Mouse (Mus musculus): Measurements from ENCODE around the gene Fbxl17. TPM values are rescaled to one million over a fixed set of nuclear protein-coding genes. Genes with fewer than 3 reads are reported as not detected.

Gene Fbxl17
- polyA plus RNA-seq, 1 experiment from 2014 or later, result 5.2 TPM

GRCm38 (mm10) chr17:63017605-63018167 lies 482.1 kb downstream of the Fbxl17 start:
- Histone ChIP-seq H3K4me2 (replicated peaks; ENCODE audit: low read depth, low read length) (no peak overlapping the region), H3K36me3 (ENCODE audit: insufficient read depth, low read length) (no peaks in the 10 kb centered on the region), H3K4me3 (ENCODE audit: low read length) (no peak overlapping the region), H3K4me1 (ENCODE audit: insufficient read depth, low read length) (no peaks in the 10 kb centered on the region), H3K9ac (replicated peaks; ENCODE audit: low read length) (no peak overlapping the region), H3K27me3 (ENCODE audit: insufficient read depth, low read length) (no peaks in the 10 kb centered on the region), H3K27ac (ENCODE audit: low read length) (no peak overlapping the region), H3K9me3 (ENCODE audit: low read length) (no peaks in the 10 kb centered on the region; the same call in 1 of the 2 replicates)
- 92% methylated on average over 3 of the region's 3 CpGs for WGBS
- no peak for ATAC-seq (ENCODE audit: low FRiP score, low TSS enrichment)

- no peak overlapping the region for H3K4me3 ChIP-seq (ENCODE audit: low read length)
- 0 out of 2 replicates have a peak overlapping the region, but pooled peaks have one; percentile 14 for H3K4me2 ChIP-seq (replicated peaks; ENCODE audit: low read depth, low read length)
- 24% methylated on average over 3 of the region's 3 CpGs for WGBS
- H3K27me3 ChIP-seq (ENCODE audit: insufficient read depth, low read length), result no peaks in the 10 kb centered on the region
- H3K4me1 ChIP-seq (ENCODE audit: insufficient read depth, low read length), result peaks cover 9% of the 10 kb centered on the region
- no peaks in the 10 kb centered on the region; the same call in 1 of the 2 replicates for H3K9me3 ChIP-seq (ENCODE audit: low read length)
- no peak overlapping the region for H3K27ac ChIP-seq (ENCODE audit: low read length)
- ATAC-seq (ENCODE audit: low FRiP score, low TSS enrichment), result peak; percentile 47
- H3K36me3 ChIP-seq (ENCODE audit: insufficient read depth, low read length), result no peaks in the 10 kb centered on the region
- H3K9ac ChIP-seq (replicated peaks; ENCODE audit: low read length), result no peak overlapping the region
These were observed 487.3 kb downstream of the Fbxl17 start for GRCm38 (mm10) chr17:63012571-63012923.

GRCm38 (mm10) chr17:63011893-63012570 lies 487.8 kb downstream of the Fbxl17 start:
- Histone ChIP-seq H3K4me2 (replicated peaks; ENCODE audit: low read depth, low read length) (0 out of 2 replicates have a peak overlapping the region, but pooled peaks have one; percentile 14), H3K9ac (replicated peaks; ENCODE audit: low read length) (no peak overlapping the region), H3K36me3 (ENCODE audit: insufficient read depth, low read length) (no peaks in the 10 kb centered on the region), H3K27ac (ENCODE audit: low read length) (no peak overlapping the region), H3K9me3 (ENCODE audit: low read length) (no peaks in the 10 kb centered on the region; the same call in 1 of the 2 replicates), H3K27me3 (ENCODE audit: insufficient read depth, low read length) (no peaks in the 10 kb centered on the region), H3K4me3 (ENCODE audit: low read length) (no peak overlapping the region), H3K4me1 (ENCODE audit: insufficient read depth, low read length) (peaks cover 12% of the 10 kb centered on the region)
- 54% methylated on average over 13 of the region's 13 CpGs for WGBS
- ATAC-seq (ENCODE audit: low FRiP score, low TSS enrichment), result peak; percentile 91

DNA sequence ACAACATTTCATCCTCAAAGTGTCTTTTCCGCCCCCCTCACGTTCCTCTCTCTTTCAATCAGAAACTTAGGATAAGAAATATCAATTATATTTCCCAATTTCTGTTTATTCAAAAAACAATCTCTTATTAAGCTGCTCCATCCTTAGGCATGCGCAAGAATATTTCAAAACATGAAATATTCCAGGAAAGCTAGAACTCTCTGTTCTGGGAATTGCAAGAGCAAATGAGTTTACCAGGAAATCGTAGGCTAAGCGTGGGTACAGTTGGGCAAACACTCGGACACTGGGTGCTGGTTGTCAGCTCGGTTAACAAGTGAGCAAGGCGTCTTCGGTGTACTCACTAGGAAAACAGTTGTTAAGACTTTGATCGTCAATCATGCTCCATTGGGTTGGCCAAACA lies 489.0 kb downstream of the Fbxl17 start:
- Histone ChIP-seq H3K4me3 (ENCODE audit: low read length) (no peak overlapping the region), H3K36me3 (ENCODE audit: insufficient read depth, low read length) (no peaks in the 10 kb centered on the region), H3K4me2 (replicated peaks; ENCODE audit: low read depth, low read length) (no peak overlapping the region), H3K27ac (ENCODE audit: low read length) (no peak overlapping the region), H3K27me3 (ENCODE audit: insufficient read depth, low read length) (no peaks in the 10 kb centered on the region), H3K4me1 (ENCODE audit: insufficient read depth, low read length) (peaks cover 12% of the 10 kb centered on the region), H3K9ac (replicated peaks; ENCODE audit: low read length) (no peak overlapping the region), H3K9me3 (ENCODE audit: low read length) (no peaks in the 10 kb centered on the region)
- 83% methylated on average over 10 of the region's 10 CpGs for WGBS
- ATAC-seq (ENCODE audit: low FRiP score, low TSS enrichment), result no peak

DNA sequence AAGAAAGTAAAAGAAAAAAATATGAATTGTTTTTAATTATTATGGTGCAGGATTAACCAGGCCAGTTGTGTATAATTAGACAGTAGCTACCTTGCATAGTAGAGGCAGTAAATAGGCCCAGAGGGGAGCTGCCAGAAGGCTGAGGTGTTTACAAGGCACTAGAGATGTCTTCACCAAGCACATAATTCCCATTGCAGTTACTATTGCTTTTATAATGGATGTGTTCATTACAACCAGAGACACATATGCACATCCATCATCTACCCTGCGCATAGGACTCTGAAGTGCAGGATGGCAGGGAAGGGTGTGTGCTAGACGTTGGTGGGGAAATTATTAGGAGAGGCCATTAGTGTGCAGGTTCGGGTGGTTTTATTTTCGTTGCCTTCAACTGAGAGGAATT lies 491.0 kb downstream of the Fbxl17 start:
- Histone ChIP-seq H3K27ac (ENCODE audit: low read length) (no peak overlapping the region), H3K4me3 (ENCODE audit: low read length) (no peak overlapping the region), H3K9me3 (ENCODE audit: low read length) (no peaks in the 10 kb centered on the region), H3K4me2 (replicated peaks; ENCODE audit: low read depth, low read length) (no peak overlapping the region), H3K4me1 (ENCODE audit: insufficient read depth, low read length) (peaks cover 12% of the 10 kb centered on the region), H3K9ac (replicated peaks; ENCODE audit: low read length) (no peak overlapping the region), H3K36me3 (ENCODE audit: insufficient read depth, low read length) (no peaks in the 10 kb centered on the region), H3K27me3 (ENCODE audit: insufficient read depth, low read length) (no peaks in the 10 kb centered on the region)
- ATAC-seq (ENCODE audit: low FRiP score, low TSS enrichment), result no peak
- 64% methylated on average over 4 of the region's 4 CpGs for WGBS

- Histone ChIP-seq H3K9me3 (ENCODE audit: low read length) (no peaks in the 10 kb centered on the region), H3K27me3 (ENCODE audit: insufficient read depth, low read length) (no peaks in the 10 kb centered on the region), H3K9ac (replicated peaks; ENCODE audit: low read length) (no peak overlapping the region), H3K4me1 (ENCODE audit: insufficient read depth, low read length) (peaks cover 12% of the 10 kb centered on the region), H3K27ac (ENCODE audit: low read length) (peak overlapping the region; percentile 62), H3K4me3 (ENCODE audit: low read length) (no peak overlapping the region), H3K4me2 (replicated peaks; ENCODE audit: low read depth, low read length) (no peak overlapping the region), H3K36me3 (ENCODE audit: insufficient read depth, low read length) (no peaks in the 10 kb centered on the region)
- ATAC-seq (ENCODE audit: low FRiP score, low TSS enrichment), result peak; percentile 86
- 30% methylated on average over 5 of the region's 5 CpGs for WGBS
These were observed 491.5 kb downstream of the Fbxl17 start for GRCm38 (mm10) chr17:63008277-63008676.

DNA sequence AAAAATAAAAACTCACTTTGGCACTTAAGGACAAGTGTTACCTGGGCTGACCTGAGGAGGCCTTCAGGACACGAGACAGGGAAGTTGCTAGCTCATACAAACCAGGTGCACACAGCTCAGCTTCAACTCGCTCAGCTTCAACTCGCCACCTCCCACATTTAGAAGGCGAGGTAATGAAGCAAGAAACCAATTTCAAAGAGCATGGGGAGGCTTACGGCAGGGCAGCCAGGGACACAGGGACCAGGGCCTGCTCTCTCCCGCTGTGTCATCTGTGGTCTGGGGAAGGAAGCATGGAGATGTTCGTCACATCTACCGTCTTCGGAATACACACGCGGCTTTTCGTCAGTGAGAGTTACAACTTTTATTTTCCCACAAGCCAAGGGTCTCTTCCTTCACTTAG lies 491.9 kb downstream of the Fbxl17 start:
- no peak overlapping the region for H3K4me2 ChIP-seq (replicated peaks; ENCODE audit: low read depth, low read length)
- H3K27ac ChIP-seq (ENCODE audit: low read length), result peak overlapping the region; percentile 62
- H3K9me3 ChIP-seq (ENCODE audit: low read length), result no peaks in the 10 kb centered on the region
- no peaks in the 10 kb centered on the region for H3K36me3 ChIP-seq (ENCODE audit: insufficient read depth, low read length)
- 51% methylated on average over 12 of the region's 12 CpGs for WGBS
- no peak overlapping the region for H3K9ac ChIP-seq (replicated peaks; ENCODE audit: low read length)
- peak; percentile 53; the same call in 1 of the 2 replicates for ATAC-seq (ENCODE audit: low FRiP score, low TSS enrichment)
- H3K27me3 ChIP-seq (ENCODE audit: insufficient read depth, low read length), result no peaks in the 10 kb centered on the region
- peaks cover 12% of the 10 kb centered on the region for H3K4me1 ChIP-seq (ENCODE audit: insufficient read depth, low read length)
- no peak overlapping the region for H3K4me3 ChIP-seq (ENCODE audit: low read length)

Small RNA genes within 50 kb of the gene (microRNA-seq; reads per million reads assigned to microRNA genes)
- not detected for gene Gm24813

All from kidney, embryonic 16.5 days (tissue).